Mouse (Mus musculus): Measurements from ENCODE around the gene Sox5. TPM values are rescaled to one million over a fixed set of nuclear protein-coding genes. Genes with fewer than 3 reads are reported as not detected.

Sox5 gene
- total and polyA plus RNA-seq, 3 experiments, result 0.08 to 0.47 (median 0.46) TPM

DNA sequence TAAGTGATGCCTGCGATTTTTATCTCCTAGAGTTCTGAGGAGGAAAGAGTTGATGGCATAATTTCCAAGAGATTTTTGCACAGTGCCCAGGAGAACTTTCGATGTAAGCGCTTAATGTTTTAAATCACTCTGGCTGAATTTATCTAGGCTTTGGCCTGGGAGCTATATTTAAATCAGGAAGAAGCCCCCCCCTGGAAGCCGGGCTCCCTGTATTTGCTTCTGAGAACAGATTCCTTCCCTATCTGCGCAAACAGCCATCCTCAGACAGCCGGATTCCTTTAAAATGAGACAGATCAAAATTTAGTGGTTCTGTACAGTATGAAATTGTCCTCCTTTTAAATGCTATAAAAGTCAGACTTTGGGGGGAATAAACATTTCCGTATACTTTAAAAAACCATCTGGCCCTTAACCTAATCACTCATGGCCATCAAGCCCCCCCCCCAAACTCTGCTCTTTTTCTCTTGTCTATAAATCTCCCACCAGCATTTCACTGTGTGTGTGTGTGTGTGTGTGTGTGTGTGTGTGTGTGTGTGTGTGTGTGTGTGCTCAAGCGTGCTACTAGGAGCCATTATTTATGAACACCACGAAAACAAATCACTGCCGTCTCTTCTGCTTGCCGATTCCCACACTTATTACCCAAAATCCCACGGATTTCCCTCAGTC, 1.7 kb downstream of the Sox5 start:
- H3K4me2 ChIP-seq (ENCODE audit: insufficient read depth, low read depth, poor library complexity, severe bottlenecking), result no peak overlapping the region
- DNase-seq (ENCODE audit: extremely low read depth), result no peak
- H3K27me3 ChIP-seq (replicated peaks), result no peaks in the 10 kb centered on the region
- H3K4me3 ChIP-seq (replicated peaks in 1 of 3; ENCODE audit: low read depth in 2 of 3, low read length in 2 of 3, poor library complexity in 1 of 3), result no peak overlapping the region
- no peaks in the 10 kb centered on the region for H3K79me2 ChIP-seq (replicated peaks; ENCODE audit: control insufficient read depth, extremely low read depth, insufficient read depth, poor library complexity, severe bottlenecking)
- no peak overlapping the region for H3K9ac ChIP-seq (ENCODE audit: insufficient read depth, low read depth)
- TF ChIP-seq CTCF (conservative IDR thresholded peaks at IDR 0.05 in 1 of 2, IDR thresholded peaks at IDR 0.05 in 1 of 2; ENCODE audit: low read depth in 2 of 2, low read length in 2 of 2), result no peak
- no peak for TF ChIP-seq JUND (conservative IDR thresholded peaks at IDR 0.05; ENCODE audit: low read depth, low read length)
- TF ChIP-seq ZC3H11A (IDR thresholded peaks at IDR 0.05; ENCODE audit: low read depth, low read length), result no peak
- TF ChIP-seq IRF4 (IDR thresholded peaks at IDR 0.05; ENCODE audit: low read depth, low read length), result no peak
- TF ChIP-seq CHD1 (IDR thresholded peaks at IDR 0.05; ENCODE audit: low read depth, low read length), result no peak
- no peak for TF ChIP-seq MAFK (IDR thresholded peaks at IDR 0.05; ENCODE audit: insufficient replicate concordance, low read length)
- no peak for TF ChIP-seq RCOR1 (conservative IDR thresholded peaks at IDR 0.05; ENCODE audit: low read depth, low read length)
- TF ChIP-seq TBP (conservative IDR thresholded peaks at IDR 0.05; ENCODE audit: low read depth, low read length), result no peak
- TF ChIP-seq KAT2A (IDR thresholded peaks at IDR 0.05; ENCODE audit: insufficient replicate concordance, low read length), result no peak
- TF ChIP-seq CHD2 (IDR thresholded peaks at IDR 0.05; ENCODE audit: low read length), result no peak
- no peak for TF ChIP-seq POLR2A (IDR thresholded peaks at IDR 0.05; ENCODE audit: low read depth, low read length)
- no peak for TF ChIP-seq MAX (IDR thresholded peaks at IDR 0.05; ENCODE audit: low read length)
- peaks cover 0 to 13% of the 10 kb centered on the region in 2 experiments; a peak in 2 of 4 replicates for H3K4me1 ChIP-seq (ENCODE audit: control insufficient read depth in 1 of 2, insufficient read depth in 2 of 2)
- in situ Hi-C loops (cut with MboI; ENCODE audit: low pct_ligation_motif_present, low pct_unique_long_range_greater_than_20kb, low sequenced_read_pairs) (no loop called here), dilution Hi-C loops (cut with MboI; ENCODE audit: extremely low pct_ligation_motif_present, extremely low pct_unique_long_range_greater_than_20kb, low sequenced_read_pairs) (no loop called here)
- H3K9me3 ChIP-seq (replicated peaks; ENCODE audit: low read length), result no peaks in the 10 kb centered on the region
- H3K27ac ChIP-seq (ENCODE audit: insufficient read depth, low read depth), result no peak overlapping the region
- H3K36me3 ChIP-seq (replicated peaks in 1 of 2; ENCODE audit: control insufficient read depth in 1 of 2, insufficient read depth in 1 of 2, low read length in 1 of 2), result no peaks in the 10 kb centered on the region

DNA sequence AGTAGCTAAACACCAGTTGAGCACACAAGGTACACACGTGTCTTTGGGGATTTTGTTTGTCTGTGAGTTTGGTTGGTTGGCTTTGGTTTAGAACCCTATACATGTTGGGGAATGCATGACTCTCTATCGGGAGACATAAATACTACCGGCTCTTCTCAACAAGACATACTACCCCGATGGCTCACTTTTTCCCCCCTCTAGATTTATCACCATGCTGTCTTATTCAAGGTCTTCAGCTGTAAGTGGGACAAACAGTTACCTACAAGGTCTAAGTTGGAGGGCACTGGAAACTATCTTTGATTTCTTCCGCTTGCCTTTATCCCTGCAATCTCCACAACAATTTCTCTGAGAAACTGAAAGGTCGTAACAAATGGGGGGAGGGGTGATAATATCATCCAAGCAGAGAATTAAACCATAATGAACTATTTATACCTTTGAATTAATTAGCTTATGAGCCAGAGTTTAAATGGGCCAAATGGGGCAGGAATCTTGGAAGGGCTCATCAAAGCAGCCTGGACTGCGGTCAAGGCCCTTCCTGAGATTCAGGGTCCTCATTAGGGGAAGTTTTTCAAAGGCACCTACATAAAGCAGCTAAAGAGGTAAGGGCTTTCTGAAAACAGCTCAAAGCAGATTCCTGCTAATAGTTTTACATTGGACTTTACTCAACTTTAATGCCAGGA, 4.3 kb downstream of the Sox5 start:
- Histone ChIP-seq H3K36me3 (replicated peaks in 1 of 2; ENCODE audit: control insufficient read depth in 1 of 2, insufficient read depth in 1 of 2, low read length in 1 of 2) (no peaks in the 10 kb centered on the region), H3K27ac (ENCODE audit: insufficient read depth, low read depth) (no peak overlapping the region), H3K4me3 (replicated peaks in 1 of 3; ENCODE audit: low read depth in 2 of 3, low read length in 2 of 3, poor library complexity in 1 of 3) (no peak overlapping the region), H3K4me2 (ENCODE audit: insufficient read depth, low read depth, poor library complexity, severe bottlenecking) (no peak overlapping the region), H3K9me3 (replicated peaks; ENCODE audit: low read length) (no peaks in the 10 kb centered on the region), H3K4me1 (ENCODE audit: control insufficient read depth in 1 of 2, insufficient read depth in 2 of 2) (peaks cover under 1 to 21% of the 10 kb centered on the region in 2 experiments; a peak in 2 of 4 replicates), H3K27me3 (replicated peaks) (no peaks in the 10 kb centered on the region), H3K9ac (ENCODE audit: insufficient read depth, low read depth) (no peak overlapping the region), H3K79me2 (replicated peaks; ENCODE audit: control insufficient read depth, extremely low read depth, insufficient read depth, poor library complexity, severe bottlenecking) (no peaks in the 10 kb centered on the region)
- TF ChIP-seq MAFK (IDR thresholded peaks at IDR 0.05; ENCODE audit: insufficient replicate concordance, low read length), result no peak
- no peak for TF ChIP-seq MEF2A (IDR thresholded peaks at IDR 0.05; ENCODE audit: borderline replicate concordance, low read depth, low read length)
- TF ChIP-seq ELF1 (IDR thresholded peaks at IDR 0.05; ENCODE audit: low read depth, low read length), result no peak
- no peak for TF ChIP-seq USF2 (conservative IDR thresholded peaks at IDR 0.05; ENCODE audit: low read depth, low read length)
- TF ChIP-seq KAT2A (IDR thresholded peaks at IDR 0.05; ENCODE audit: insufficient replicate concordance, low read length), result no peak
- no peak for TF ChIP-seq HCFC1 (IDR thresholded peaks at IDR 0.05; ENCODE audit: low read depth, low read length)
- TF ChIP-seq MXI1 (IDR thresholded peaks at IDR 0.05; ENCODE audit: low read depth, low read length), result no peak
- TF ChIP-seq ZC3H11A (IDR thresholded peaks at IDR 0.05; ENCODE audit: low read depth, low read length), result no peak
- TF ChIP-seq TBP (conservative IDR thresholded peaks at IDR 0.05; ENCODE audit: low read depth, low read length), result no peak
- TF ChIP-seq MYC (IDR thresholded peaks at IDR 0.05; ENCODE audit: low read depth, low read length), result no peak
- no peak for TF ChIP-seq MAZ (IDR thresholded peaks at IDR 0.05; ENCODE audit: low read depth, low read length)
- DNase-seq (ENCODE audit: extremely low read depth), result no peak
- in situ Hi-C loops (cut with MboI; ENCODE audit: low pct_ligation_motif_present, low pct_unique_long_range_greater_than_20kb, low sequenced_read_pairs), result no loop called here
- dilution Hi-C loops (cut with MboI; ENCODE audit: extremely low pct_ligation_motif_present, extremely low pct_unique_long_range_greater_than_20kb, low sequenced_read_pairs), result no loop called here

Measured in CH12.LX (cell line).